Mouse (Mus musculus) limb, embryonic 11.5 days (tissue): ENCODE measurements around the gene Col5a1. TPM values are rescaled to one million over a fixed set of nuclear protein-coding genes. Genes with fewer than 3 reads are reported as not detected.

ENCODE experiments used
- ATAC-seq: fragments of 200-750 bp; cut with Nextera tagmentation; 2 replicates; pipeline ENCODE4 v1.8.0; 2017; ENCODE audit warnings: low read depth; ENCODE audit not compliant: insufficient number of reproducible peaks, low FRiP score, low TSS enrichment
- DNase-seq: peaks from one replicate; pipeline ENCODE4 v3.0.0-alpha.2; 2015; ENCODE audit warnings: low spot score
- H3K27ac ChIP-seq: fragments of 300-500 bp; sonication (generic); replicated peaks from 2 replicates; pipeline ENCODE4 v1.5.1; 2014; ENCODE audit warnings: low read depth, mild to moderate bottlenecking, low read length
- H3K27me3 ChIP-seq: fragments of 300-500 bp; sonication (generic); 2 replicates; pipeline ENCODE4 v1.6.1; 2014; ENCODE audit warnings: mild to moderate bottlenecking, low read length, mixed read lengths; ENCODE audit not compliant: control insufficient read depth, insufficient read depth
- H3K36me3 ChIP-seq: fragments of 300-500 bp; sonication (generic); 2 replicates; pipeline ENCODE4 v1.6.1; 2014; ENCODE audit warnings: mild to moderate bottlenecking, low read length, moderate library complexity, mixed read lengths; ENCODE audit not compliant: control insufficient read depth, insufficient read depth
- H3K4me1 ChIP-seq: fragments of 300-500 bp; sonication (generic); 2 replicates; pipeline ENCODE4 v1.6.1; 2014; ENCODE audit warnings: low read length, mixed read lengths; ENCODE audit not compliant: control insufficient read depth, insufficient read depth
- H3K4me2 ChIP-seq: fragments of 300-500 bp; sonication (generic); 2 replicates; pipeline ENCODE4 v1.6.1; 2014; ENCODE audit warnings: low read depth, mild to moderate bottlenecking, moderate library complexity; ENCODE audit not compliant: severe bottlenecking
- H3K4me3 ChIP-seq: fragments of 300-500 bp; sonication (generic); 2 replicates; pipeline ENCODE4 v1.5.1; 2014; ENCODE audit warnings: low read depth, low read length
- H3K9ac ChIP-seq: fragments of 300-500 bp; sonication (generic); 2 replicates; pipeline ENCODE4 v1.6.1; 2014; ENCODE audit warnings: mild to moderate bottlenecking, low read length
- H3K9me3 ChIP-seq: fragments of 300-500 bp; sonication (generic); 2 replicates; pipeline ENCODE4 v1.6.1; 2016; ENCODE audit warnings: low read length; ENCODE audit not compliant: control insufficient read depth
- WGBS: fragments of 180-500 bp; shearing (Covaris S2); extraction: QIAGEN DNeasy Blood & Tissue Kit; methylation state at CpG from one replicate; pipeline ENCODE4 v1.1.7; 2014; 5-methylcytosine and 5-hydroxymethylcytosine counted together
- polyA plus RNA-seq: library from polyadenylated mRNA; unstranded; fragments of >200 nt; fragmentation: Nextera tagmentation; extraction: Ambion mirVana; gene quantifications from 2 replicates; pipeline ENCODE4 v1.2.1, GENCODE M21; 2014

Col5a1 gene
- polyA plus RNA-seq, result 28.3 and 28.5 TPM in 2 replicates

GRCm38 (mm10) chr2:27886148-27886551, at the start of gene Col5a1:
Gene Col5a1 (plus strand): TSS chr2:27886425.
- Histone ChIP-seq H3K27ac (peak within 1 kb of the TSS; percentile 86), H3K9me3 (no peaks in the 10 kb centered on the region), H3K36me3 (no peaks in the 10 kb centered on the region), H3K27me3 (no peaks in the 10 kb centered on the region), H3K4me2 (peak within 1 kb of the TSS; percentile 79), H3K4me1 (peaks cover 31% of the 10 kb centered on the region), H3K4me3 (peak within 1 kb of the TSS; percentile 70), H3K9ac (peak within 1 kb of the TSS; percentile 82)
- 1% methylated on average over 38 of the region's 45 CpGs for WGBS
- DNase-seq (peak; percentile 92), ATAC-seq (peak; percentile 84)

- H3K4me1 ChIP-seq, result peaks cover 24% of the 10 kb centered on the region
- H3K27me3 ChIP-seq, result no peaks in the 10 kb centered on the region
- no peak overlapping the region for H3K4me3 ChIP-seq
- WGBS, result 39% methylated on average over 9 of the region's 9 CpGs
- no peaks in the 10 kb centered on the region for H3K36me3 ChIP-seq
- peak; percentile 50 for DNase-seq
- H3K27ac ChIP-seq, result peak overlapping the region; percentile 61
- no peak for ATAC-seq
- no peak overlapping the region for H3K9ac ChIP-seq
- no peak overlapping the region for H3K4me2 ChIP-seq
- no peaks in the 10 kb centered on the region for H3K9me3 ChIP-seq
These were observed 48.1 kb upstream of the Col5a1 start for GRCm38 (mm10) chr2:27838112-27838511.

GRCm38 (mm10) chr2:27840890-27841289, 45.3 kb upstream of the Col5a1 start:
- DNase-seq (no peak), ATAC-seq (no peak)
- 80% methylated on average over 3 of the region's 3 CpGs for WGBS
- Histone ChIP-seq H3K4me2 (no peak overlapping the region), H3K27me3 (no peaks in the 10 kb centered on the region), H3K9me3 (no peaks in the 10 kb centered on the region), H3K36me3 (no peaks in the 10 kb centered on the region), H3K4me1 (peaks cover 12% of the 10 kb centered on the region), H3K27ac (no peak overlapping the region), H3K4me3 (no peak overlapping the region), H3K9ac (no peak overlapping the region)

GRCm38 (mm10) chr2:27842893-27843292, 43.3 kb upstream of the Col5a1 start:
- Histone ChIP-seq H3K4me3 (no peak overlapping the region), H3K9me3 (no peaks in the 10 kb centered on the region), H3K27me3 (no peaks in the 10 kb centered on the region), H3K4me2 (no peak overlapping the region), H3K36me3 (no peaks in the 10 kb centered on the region), H3K27ac (no peak overlapping the region), H3K4me1 (peaks cover 3% of the 10 kb centered on the region; the same call in 1 of the 2 replicates), H3K9ac (no peak overlapping the region)
- no peak for ATAC-seq
- WGBS, result 52% methylated on average over 13 of the region's 13 CpGs
- DNase-seq, result no peak

GRCm38 (mm10) chr2:27844885-27845284, 41.3 kb upstream of the Col5a1 start:
- no peak for DNase-seq
- no peak overlapping the region for H3K9ac ChIP-seq
- H3K9me3 ChIP-seq, result no peaks in the 10 kb centered on the region
- no peak overlapping the region for H3K27ac ChIP-seq
- no peaks in the 10 kb centered on the region for H3K36me3 ChIP-seq
- no peaks in the 10 kb centered on the region for H3K4me1 ChIP-seq
- no peak overlapping the region for H3K4me3 ChIP-seq
- no peak overlapping the region for H3K4me2 ChIP-seq
- H3K27me3 ChIP-seq, result no peaks in the 10 kb centered on the region
- WGBS, result 91% methylated on average over 4 of the region's 4 CpGs
- no peak for ATAC-seq

GRCm38 (mm10) chr2:27847001-27847400, 39.2 kb upstream of the Col5a1 start:
- Histone ChIP-seq H3K9ac (no peak overlapping the region), H3K4me3 (no peak overlapping the region), H3K36me3 (no peaks in the 10 kb centered on the region), H3K27ac (no peak overlapping the region), H3K27me3 (no peaks in the 10 kb centered on the region), H3K9me3 (no peaks in the 10 kb centered on the region), H3K4me2 (no peak overlapping the region), H3K4me1 (no peaks in the 10 kb centered on the region)
- DNase-seq (no peak), ATAC-seq (no peak)
- 40% methylated on average over 5 of the region's 5 CpGs for WGBS

GRCm38 (mm10) chr2:27847851-27848435, 38.3 kb upstream of the Col5a1 start:
- H3K36me3 ChIP-seq, result no peaks in the 10 kb centered on the region
- 61% methylated on average over 7 of the region's 7 CpGs for WGBS
- H3K27ac ChIP-seq, result no peak overlapping the region

GRCm38 (mm10) chr2:27848466-27848865, 37.8 kb upstream of the Col5a1 start:
- Histone ChIP-seq H3K36me3 (no peaks in the 10 kb centered on the region), H3K4me2 (no peak overlapping the region), H3K4me3 (no peak overlapping the region), H3K9ac (no peak overlapping the region), H3K27ac (no peak overlapping the region), H3K4me1 (no peaks in the 10 kb centered on the region), H3K27me3 (no peaks in the 10 kb centered on the region), H3K9me3 (no peaks in the 10 kb centered on the region)
- ATAC-seq (no peak), DNase-seq (no peak)
- WGBS, result 69% methylated on average over 5 of the region's 5 CpGs

More at GRCm38 (mm10) chr2:27847851-27848435, 38.3 kb upstream of the Col5a1 start:
- Histone ChIP-seq H3K4me1 (no peaks in the 10 kb centered on the region), H3K9me3 (no peaks in the 10 kb centered on the region), H3K4me3 (no peak overlapping the region), H3K9ac (no peak overlapping the region), H3K27me3 (no peaks in the 10 kb centered on the region), H3K4me2 (no peak overlapping the region)
- ATAC-seq (no peak), DNase-seq (no peak)
